Mouse (Mus musculus) frontal cortex, adult (tissue): ENCODE results near the gene Calca.
"Not testable (repeated sequence)": the region's sequence is repeated elsewhere in the genome, so short reads cannot be mapped to it uniquely, and the experiment has no call there.

ENCODE experiments used
- ATAC-seq: cut with Nextera tagmentation; 2 replicates; pipeline ENCODE4 v1.9.2; 2017; ENCODE audit warnings: mild to moderate bottlenecking, moderate library complexity, mixed read lengths; ENCODE audit not compliant: low TSS enrichment

The Calca gene

DNA sequence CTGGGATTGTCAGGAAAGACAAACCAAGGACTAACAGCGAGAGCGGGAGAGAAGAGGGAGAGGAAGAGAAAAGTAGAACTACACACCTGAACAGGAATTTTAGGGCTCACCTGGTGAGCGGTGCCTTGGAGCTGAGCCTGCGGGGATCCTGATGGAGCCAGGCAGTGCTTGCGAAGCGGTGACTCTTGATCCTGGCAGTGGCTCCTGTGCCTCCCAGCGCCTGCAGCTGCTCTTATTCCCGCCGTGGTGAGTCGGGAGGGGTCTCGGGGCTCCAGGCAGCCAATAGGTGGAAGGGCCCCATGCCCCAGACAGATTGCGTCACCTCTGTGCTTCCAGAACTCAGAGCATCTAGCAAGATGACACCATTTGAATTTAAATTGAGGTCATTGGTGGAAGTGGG, at the start of gene Calca:
Gene Calca, minus strand, starts transcription at position 256 of the 400 bp plus-strand sequence.
- peak; percentile 35; the same call in 1 of the 2 replicates for ATAC-seq

DNA sequence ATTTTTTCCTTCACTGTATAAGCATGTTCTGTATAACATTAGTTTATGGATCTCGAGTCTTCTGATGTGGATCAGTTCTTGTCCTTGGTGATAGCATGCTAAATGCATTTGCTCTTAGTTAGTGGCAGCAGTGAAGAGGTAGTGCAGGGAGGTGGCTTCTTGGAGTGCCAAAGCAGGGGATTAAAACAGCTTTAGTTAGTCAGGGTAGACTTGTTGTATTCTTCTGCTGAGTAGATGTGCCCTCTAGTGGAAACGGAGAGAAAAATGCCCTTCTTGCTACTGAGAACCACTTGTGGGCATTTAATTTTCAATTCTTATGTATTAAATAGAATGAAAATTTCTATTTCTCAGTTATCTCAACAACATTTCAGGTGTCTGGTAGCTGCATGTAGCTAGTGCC, 36.5 kb upstream of the Calca start:
- peak; percentile 76; the same call in 1 of the 2 replicates for ATAC-seq

DNA sequence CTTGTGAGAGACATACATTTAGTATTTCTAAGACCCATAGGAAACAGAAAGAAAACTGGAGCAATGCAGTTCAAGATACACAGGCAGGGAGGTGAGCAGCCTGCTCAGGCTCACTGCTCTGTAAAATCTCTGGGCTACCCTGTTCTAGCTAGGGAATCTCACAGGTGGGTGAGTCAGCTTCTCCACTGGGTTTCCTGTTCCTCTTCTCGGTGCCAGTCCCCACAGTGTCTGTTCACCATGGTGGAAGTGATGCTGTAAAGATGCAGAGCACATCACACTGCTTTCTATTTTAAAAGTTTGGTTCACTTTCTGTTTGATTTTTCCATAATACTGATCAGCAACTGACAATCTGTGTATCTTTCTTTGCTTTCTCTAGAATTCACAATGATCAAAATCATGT, 35.2 kb upstream of the Calca start:
- ATAC-seq = no peak

DNA sequence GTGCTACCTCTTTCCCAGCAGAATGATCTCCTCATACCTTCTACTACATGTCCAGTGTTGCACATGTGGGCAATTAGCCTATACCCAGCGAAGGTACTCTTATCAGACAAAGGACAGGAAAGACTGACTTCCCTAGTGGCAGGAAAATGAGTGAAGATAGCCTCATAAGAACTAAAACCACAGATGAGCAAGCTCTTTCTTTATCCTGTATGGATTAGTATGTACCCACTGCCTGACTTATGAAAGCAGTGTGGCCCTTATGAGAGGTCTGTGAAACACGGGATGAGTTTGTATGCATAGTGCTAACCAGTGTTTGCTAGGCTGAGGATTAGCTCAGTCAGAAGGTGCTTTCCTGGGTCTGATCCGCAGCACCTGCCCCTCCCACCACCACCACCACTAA, 13.6 kb upstream of the Calca start:
- no peak for ATAC-seq

DNA sequence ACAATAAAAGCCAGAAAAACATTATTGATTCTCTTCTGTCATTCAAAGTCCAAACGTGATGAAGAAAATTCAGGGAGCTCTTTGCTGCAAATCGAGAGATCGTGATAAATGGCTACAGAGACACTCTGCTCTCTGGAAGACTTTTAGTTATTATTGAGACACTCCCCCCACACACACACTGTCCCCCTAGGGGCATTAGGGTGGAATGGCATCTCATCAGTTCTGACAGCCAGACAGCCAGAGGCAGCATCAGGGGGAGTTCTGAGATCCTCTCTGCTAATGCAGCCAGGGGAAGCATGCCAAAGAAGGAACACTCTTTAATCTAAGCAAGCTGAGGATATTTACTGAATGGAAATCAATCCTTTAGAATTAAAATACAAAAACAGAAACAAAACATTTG, 12.6 kb upstream of the Calca start:
- no peak for ATAC-seq

DNA sequence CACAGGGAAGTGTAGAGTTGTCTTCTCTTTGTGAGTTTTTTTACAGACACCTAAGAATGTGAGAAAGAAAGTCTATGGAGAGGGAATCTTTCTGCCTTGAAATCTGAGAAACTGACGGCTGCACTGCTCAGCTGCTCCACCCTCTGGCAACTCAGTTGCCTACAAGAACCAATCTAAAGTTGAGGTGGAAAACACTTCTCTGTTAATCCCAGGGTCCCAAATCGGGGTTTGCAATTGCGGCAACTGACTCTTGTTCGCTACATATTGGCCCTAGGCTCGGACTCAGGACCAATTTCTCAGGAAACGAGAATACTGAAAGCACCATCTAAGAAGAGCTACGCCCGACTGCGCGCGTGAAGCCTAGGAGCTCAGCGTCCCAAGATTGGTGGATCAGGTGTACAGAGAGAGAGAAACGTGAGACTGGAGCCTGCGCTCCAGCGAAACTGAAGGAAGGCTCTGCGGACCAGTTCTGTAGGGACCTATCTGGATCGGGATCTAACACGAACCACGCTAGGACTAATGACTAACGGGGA, 522 bp downstream of the Calca start:
- ATAC-seq = peak; percentile 93

DNA sequence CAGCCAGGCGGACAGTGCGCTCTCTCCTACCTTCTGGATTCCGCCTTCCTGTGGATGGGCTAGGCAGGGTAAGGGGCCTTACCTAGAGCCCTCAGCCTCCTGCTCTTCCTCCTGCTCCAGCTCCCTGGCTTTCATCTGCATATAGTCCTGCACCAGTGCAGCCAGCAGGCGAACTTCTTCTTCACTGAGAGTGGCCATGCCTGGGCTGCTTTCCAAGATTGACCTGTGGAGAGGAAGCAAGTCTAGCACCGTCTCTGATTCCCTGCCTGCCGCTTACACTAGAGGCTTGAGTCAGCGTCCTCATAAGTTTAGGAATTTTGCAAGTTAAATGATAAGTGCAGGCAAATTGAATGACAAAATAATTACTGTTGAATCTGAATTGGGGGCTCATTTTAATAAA, 1.8 kb downstream of the Calca start:
- ATAC-seq = no peak

DNA sequence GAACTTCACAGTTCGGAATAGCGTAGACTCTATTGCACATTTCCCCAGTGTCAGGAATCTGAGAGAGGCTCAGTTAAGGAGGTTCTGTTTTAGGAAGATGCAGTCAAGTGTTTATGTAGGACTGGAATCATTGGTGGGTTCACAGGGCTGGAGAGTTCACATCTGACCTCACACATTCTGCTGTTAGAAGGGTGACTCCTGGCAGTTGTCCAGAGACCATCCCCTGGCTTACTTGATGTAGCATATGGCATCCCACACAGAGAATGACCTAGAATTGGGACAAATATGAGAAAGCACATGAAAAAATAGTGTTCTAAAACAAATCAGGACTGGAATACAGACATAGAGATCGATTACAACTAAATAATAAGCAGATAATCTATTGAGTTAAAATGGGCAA, 10.2 kb downstream of the Calca start:
- no peak for ATAC-seq

DNA sequence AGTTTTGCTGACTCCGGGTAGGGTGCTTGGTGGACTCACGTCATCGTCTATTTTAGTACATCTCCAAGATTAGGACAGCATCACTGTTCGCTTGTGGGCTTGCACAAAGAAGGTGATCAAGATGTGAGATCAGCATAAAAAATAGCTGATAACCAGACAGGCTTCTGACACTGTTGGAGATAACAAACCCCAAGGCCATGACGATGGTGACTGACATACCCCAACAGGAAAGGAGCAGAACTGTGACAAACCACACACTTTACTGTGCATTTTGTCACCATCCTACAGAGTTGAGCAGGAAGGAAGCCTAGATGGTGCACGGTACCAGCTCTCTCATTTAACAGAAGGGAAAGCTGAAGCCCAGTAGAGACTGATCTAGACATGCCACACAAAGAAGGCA, 19.4 kb downstream of the Calca start:
- ATAC-seq = no peak

DNA sequence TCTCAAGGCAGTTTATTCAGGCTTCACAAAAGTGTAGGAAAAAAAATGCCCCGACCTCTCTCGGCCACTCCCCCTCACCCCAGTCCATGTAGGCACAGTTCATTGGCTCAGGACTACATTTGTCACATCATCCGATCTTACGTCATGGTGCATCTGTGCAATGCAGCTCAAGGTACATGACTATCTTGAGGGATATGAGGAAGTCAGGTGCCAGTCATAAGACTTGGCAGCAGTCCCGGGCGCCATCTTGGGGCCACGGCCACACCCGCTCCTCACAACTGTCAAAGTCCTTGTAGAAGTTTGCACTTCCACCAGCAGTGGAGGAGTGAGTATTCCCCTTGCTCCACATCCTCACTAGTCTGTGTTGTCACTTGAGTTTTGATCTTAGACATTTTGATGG, 41.8 kb downstream of the Calca start:
- not testable (repeated sequence) for ATAC-seq

DNA sequence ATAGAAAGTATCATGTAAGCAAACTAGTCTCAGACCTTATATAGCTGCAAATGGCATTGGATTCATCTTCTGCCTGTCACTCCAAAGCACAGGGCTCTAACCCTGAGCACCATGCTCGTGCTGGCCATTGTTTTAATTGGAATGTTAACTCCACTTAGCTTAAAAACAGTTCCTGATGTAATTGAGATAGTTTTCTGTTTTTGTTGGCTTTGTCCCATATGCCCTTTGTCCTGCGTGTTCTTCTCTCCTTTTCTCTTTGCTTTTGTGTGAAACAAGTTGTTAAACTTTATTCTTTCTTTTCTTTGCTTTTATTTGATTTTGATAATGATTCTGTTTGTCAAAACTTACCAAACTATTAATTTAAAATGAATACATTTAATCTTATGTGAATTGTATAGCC, 53.7 kb downstream of the Calca start:
- no peak for ATAC-seq
